Mouse (Mus musculus) hindbrain, embryonic 11.5 days (tissue): ENCODE results near the gene Pttg1. TPM values are rescaled to one million over a fixed set of nuclear protein-coding genes. Genes with fewer than 3 reads are reported as not detected.

Source experiments
- ATAC-seq: fragments of 200-750 bp; cut with Nextera tagmentation; 2 replicates; pipeline ENCODE4 v1.8.0; 2017; ENCODE audit warnings: mild to moderate bottlenecking, moderate TSS enrichment, moderate library complexity; ENCODE audit not compliant: low FRiP score
- DNase-seq: peaks from one replicate; pipeline ENCODE4 v3.0.0-alpha.2; 2015; ENCODE audit warnings: low spot score
- H3K27ac ChIP-seq: fragments of 300-500 bp; sonication (generic); 2 replicates; pipeline ENCODE4 v1.5.1; 2014; ENCODE audit warnings: mild to moderate bottlenecking, low read depth, low read length
- H3K27me3 ChIP-seq: fragments of 300-500 bp; sonication (generic); 2 replicates; pipeline ENCODE4 v1.6.1; 2014; ENCODE audit warnings: mild to moderate bottlenecking, low read length, moderate library complexity, mixed read lengths; ENCODE audit not compliant: control insufficient read depth, insufficient read depth
- H3K36me3 ChIP-seq: fragments of 300-500 bp; sonication (generic); 2 replicates; pipeline ENCODE4 v1.6.1; 2014; ENCODE audit warnings: mild to moderate bottlenecking, low read length, moderate library complexity, mixed read lengths; ENCODE audit not compliant: control insufficient read depth, insufficient read depth
- H3K4me1 ChIP-seq: fragments of 300-500 bp; sonication (generic); replicated peaks from 2 replicates; pipeline ENCODE4 v1.6.1; 2014; ENCODE audit warnings: low read length, mixed read lengths; ENCODE audit not compliant: control insufficient read depth, insufficient read depth
- H3K4me2 ChIP-seq: fragments of 300-500 bp; sonication (generic); replicated peaks from 2 replicates; pipeline ENCODE4 v1.6.1; 2014; ENCODE audit warnings: mild to moderate bottlenecking, low read depth, low read length
- H3K4me3 ChIP-seq: fragments of 300-500 bp; sonication (generic); 2 replicates; pipeline ENCODE4 v1.5.1; 2014; ENCODE audit warnings: low read depth, low read length
- H3K9ac ChIP-seq: fragments of 300-500 bp; sonication (generic); 2 replicates; pipeline ENCODE4 v1.6.1; 2014; ENCODE audit warnings: low read depth, low read length
- H3K9me3 ChIP-seq: fragments of 300-500 bp; sonication (generic); 2 replicates; pipeline ENCODE4 v1.6.1; 2016; ENCODE audit warnings: low read length; ENCODE audit not compliant: control insufficient read depth
- WGBS: fragments of 180-500 bp; shearing (Covaris S2); extraction: QIAGEN DNeasy Blood & Tissue Kit; methylation state at CpG from one replicate; pipeline ENCODE4 v1.1.7; 2014; 5-methylcytosine and 5-hydroxymethylcytosine counted together
- polyA plus RNA-seq: library from polyadenylated mRNA; unstranded; fragments of >200 nt; fragmentation: Nextera tagmentation; extraction: Ambion mirVana; gene quantifications from 2 replicates; pipeline ENCODE4 v1.2.1, GENCODE M21; 2014

The Pttg1 gene
- polyA plus RNA-seq, 1 experiment from 2014 or later, result 92.8 TPM

- Histone ChIP-seq H3K4me3 (peak overlapping the region; percentile 24; the same call in 1 of the 2 replicates), H3K4me2 (peak overlapping the region; percentile 69), H3K27me3 (no peaks in the 10 kb centered on the region), H3K36me3 (no peaks in the 10 kb centered on the region), H3K4me1 (no peaks in the 10 kb centered on the region), H3K27ac (no peak overlapping the region), H3K9ac (peak overlapping the region; percentile 47; the same call in 1 of the 2 replicates), H3K9me3 (no peaks in the 10 kb centered on the region)
- DNase-seq (peak; percentile 45), ATAC-seq (peak; percentile 66; the same call in 1 of the 2 replicates)
- 1% methylated on average over 8 of the region's 8 CpGs for WGBS
Measured at GRCm38 (mm10) chr11:43385716-43386115, 40.3 kb downstream of the Pttg1 start.

GRCm38 (mm10) chr11:43385055-43385649, 40.9 kb downstream of the Pttg1 start:
- peak overlapping the region; percentile 47 for H3K9ac ChIP-seq
- no peaks in the 10 kb centered on the region for H3K36me3 ChIP-seq
- H3K4me2 ChIP-seq, result peak overlapping the region; percentile 69
- peak overlapping the region; percentile 24 for H3K4me3 ChIP-seq
- no peak overlapping the region for H3K27ac ChIP-seq
- no peaks in the 10 kb centered on the region for H3K4me1 ChIP-seq
- ATAC-seq, result peak; percentile 76
- whole genome bisulfite sequencing, result 2% methylated on average over 18 of the region's 18 CpGs
- no peaks in the 10 kb centered on the region for H3K9me3 ChIP-seq
- DNase-seq, result peak; percentile 57
- no peaks in the 10 kb centered on the region for H3K27me3 ChIP-seq

GRCm38 (mm10) chr11:43383581-43383980, 42.5 kb downstream of the Pttg1 start:
- no peak for ATAC-seq
- H3K9me3 ChIP-seq, result no peaks in the 10 kb centered on the region

GRCm38 (mm10) chr11:43380901-43381300, 45.1 kb downstream of the Pttg1 start:
- H3K4me1 ChIP-seq, result no peaks in the 10 kb centered on the region

More at GRCm38 (mm10) chr11:43383581-43383980, 42.5 kb downstream of the Pttg1 start:
- no peak for DNase-seq
- H3K9ac ChIP-seq, result no peak overlapping the region
- no peak overlapping the region for H3K4me3 ChIP-seq
- no peaks in the 10 kb centered on the region for H3K27me3 ChIP-seq
- H3K4me2 ChIP-seq, result no peak overlapping the region
- H3K27ac ChIP-seq, result no peak overlapping the region
- WGBS, result 81% methylated on average over 2 of the region's 2 CpGs
- no peaks in the 10 kb centered on the region for H3K4me1 ChIP-seq
- no peaks in the 10 kb centered on the region for H3K36me3 ChIP-seq

GRCm38 (mm10) chr11:43379911-43380485, 46.1 kb downstream of the Pttg1 start:
- no peak overlapping the region for H3K9ac ChIP-seq
- H3K27me3 ChIP-seq, result no peaks in the 10 kb centered on the region
- WGBS, result 87% methylated on average over 11 of the region's 11 CpGs
- no peak overlapping the region for H3K4me3 ChIP-seq
- ATAC-seq (no peak), DNase-seq (no peak)
- no peak overlapping the region for H3K27ac ChIP-seq
- H3K9me3 ChIP-seq, result no peaks in the 10 kb centered on the region
- H3K36me3 ChIP-seq, result no peaks in the 10 kb centered on the region
- no peaks in the 10 kb centered on the region for H3K4me1 ChIP-seq
- H3K4me2 ChIP-seq, result no peak overlapping the region

More at GRCm38 (mm10) chr11:43380901-43381300, 45.1 kb downstream of the Pttg1 start:
- H3K9ac ChIP-seq, result no peak overlapping the region
- DNase-seq (no peak), ATAC-seq (no peak)
- H3K36me3 ChIP-seq, result no peaks in the 10 kb centered on the region
- no peak overlapping the region for H3K4me3 ChIP-seq
- H3K27ac ChIP-seq, result no peak overlapping the region
- H3K9me3 ChIP-seq, result no peaks in the 10 kb centered on the region
- no peak overlapping the region for H3K4me2 ChIP-seq
- H3K27me3 ChIP-seq, result no peaks in the 10 kb centered on the region
- 89% methylated on average over 7 of the region's 7 CpGs for WGBS

- DNase-seq, result no peak
- Histone ChIP-seq H3K27me3 (no peaks in the 10 kb centered on the region), H3K4me1 (no peaks in the 10 kb centered on the region), H3K36me3 (no peaks in the 10 kb centered on the region), H3K9ac (no peak overlapping the region), H3K9me3 (no peaks in the 10 kb centered on the region), H3K4me2 (no peak overlapping the region), H3K27ac (no peak overlapping the region), H3K4me3 (no peak overlapping the region)
- ATAC-seq, result no peak
- WGBS, result 91% methylated on average over 3 of the region's 3 CpGs
Measured at GRCm38 (mm10) chr11:43379488-43379887, 46.6 kb downstream of the Pttg1 start.

- no peaks in the 10 kb centered on the region for H3K27me3 ChIP-seq
- H3K4me2 ChIP-seq, result no peak overlapping the region
Measured at GRCm38 (mm10) chr11:43377083-43377850, 48.8 kb downstream of the Pttg1 start.

GRCm38 (mm10) chr11:43376598-43376997, 49.5 kb downstream of the Pttg1 start:
- no peak for ATAC-seq
- no peaks in the 10 kb centered on the region for H3K27me3 ChIP-seq
- H3K4me1 ChIP-seq, result no peaks in the 10 kb centered on the region
- H3K36me3 ChIP-seq, result no peaks in the 10 kb centered on the region
- 93% methylated on average over 1 of the region's 1 CpGs for WGBS
- no peak overlapping the region for H3K4me2 ChIP-seq
- no peak overlapping the region for H3K27ac ChIP-seq
- DNase-seq, result no peak
- no peak overlapping the region for H3K4me3 ChIP-seq
- no peak overlapping the region for H3K9ac ChIP-seq
- H3K9me3 ChIP-seq, result no peaks in the 10 kb centered on the region

More at GRCm38 (mm10) chr11:43377083-43377850, 48.8 kb downstream of the Pttg1 start:
- no peaks in the 10 kb centered on the region for H3K9me3 ChIP-seq
- no peak overlapping the region for H3K9ac ChIP-seq
- whole genome bisulfite sequencing, result 90% methylated on average over 8 of the region's 8 CpGs
- no peaks in the 10 kb centered on the region for H3K4me1 ChIP-seq
- DNase-seq (no peak), ATAC-seq (no peak)
- no peak overlapping the region for H3K4me3 ChIP-seq
- H3K27ac ChIP-seq, result no peak overlapping the region
- H3K36me3 ChIP-seq, result no peaks in the 10 kb centered on the region
